Mouse (Mus musculus): ENCODE measurements around the gene Farp1. TPM values are rescaled to one million over a fixed set of nuclear protein-coding genes. Genes with fewer than 3 reads are reported as not detected.
"Not testable (repeated sequence)": the region's sequence is repeated elsewhere in the genome, so short reads cannot be mapped to it uniquely, and the experiment has no call there.

The Farp1 gene
- total RNA-seq, 1 experiment from 2014 or later, result 0.58 TPM

GRCm38 (mm10) chr14:121126291-121126690, 91.3 kb downstream of the Farp1 start:
- ATAC-seq (ENCODE audit: extremely low read depth, insufficient number of reproducible peaks, low FRiP score, poor library complexity, severe bottlenecking), result no peak

GRCm38 (mm10) chr14:121128858-121129800, 94.1 kb downstream of the Farp1 start:
- no peak for ATAC-seq (ENCODE audit: extremely low read depth, insufficient number of reproducible peaks, low FRiP score, poor library complexity, severe bottlenecking)

GRCm38 (mm10) chr14:121130351-121130750, 95.4 kb downstream of the Farp1 start:
- ATAC-seq (ENCODE audit: extremely low read depth, insufficient number of reproducible peaks, low FRiP score, poor library complexity, severe bottlenecking), result not testable (repeated sequence)

GRCm38 (mm10) chr14:121134414-121134813, 99.4 kb downstream of the Farp1 start:
- no peak for ATAC-seq (ENCODE audit: extremely low read depth, insufficient number of reproducible peaks, low FRiP score, poor library complexity, severe bottlenecking)

DNA sequence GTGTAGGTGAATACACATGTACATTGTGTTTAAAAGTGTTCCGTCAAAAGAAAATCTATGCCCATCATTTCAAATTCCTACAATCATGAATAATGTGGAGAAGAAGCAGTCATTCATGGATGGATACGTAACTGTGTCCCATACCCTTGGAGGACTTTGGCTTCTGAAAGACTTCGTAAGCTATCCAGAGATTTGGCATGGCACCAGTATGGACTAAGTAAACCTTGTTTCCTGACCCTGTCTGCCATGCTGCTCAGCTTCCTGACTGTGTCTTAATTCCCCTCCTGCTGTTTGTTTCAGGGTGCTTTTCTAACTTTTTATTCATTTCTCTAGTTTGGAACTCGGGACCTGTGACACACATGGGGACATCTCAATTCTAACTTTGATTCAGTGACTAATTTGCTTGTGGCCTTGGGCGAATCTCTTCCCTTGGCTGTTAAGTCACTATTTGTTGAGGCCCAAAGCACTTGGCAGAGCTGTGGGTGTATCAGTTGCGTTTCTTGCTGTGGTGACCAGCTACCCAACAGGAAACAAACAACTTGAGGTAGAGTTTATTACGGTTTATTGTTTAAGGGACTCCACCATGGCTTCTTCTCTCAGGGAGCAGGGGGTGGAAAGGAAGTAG, 108.9 kb downstream of the Farp1 start:
- ATAC-seq (ENCODE audit: extremely low read depth, insufficient number of reproducible peaks, low FRiP score, poor library complexity, severe bottlenecking), result no peak

DNA sequence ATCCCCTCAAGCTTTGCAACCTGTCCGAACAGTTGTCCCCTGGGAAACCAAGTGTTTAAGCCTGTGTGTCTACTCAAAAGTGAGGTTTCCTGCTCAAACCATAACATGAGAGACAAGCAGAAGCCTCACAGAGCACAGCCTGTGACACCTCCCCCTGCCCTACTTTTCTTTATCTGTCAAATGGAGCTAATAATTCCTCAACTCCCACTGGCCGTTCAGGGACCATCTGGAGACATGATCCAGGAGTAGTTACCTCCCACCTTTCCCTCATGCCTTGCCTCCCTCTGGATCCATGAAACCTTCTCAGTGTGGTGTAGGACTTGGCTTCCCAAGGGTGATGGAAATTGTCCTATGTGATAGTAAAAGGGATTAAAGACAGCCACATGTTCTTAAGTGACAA, 109.5 kb downstream of the Farp1 start:
- ATAC-seq (ENCODE audit: extremely low read depth, insufficient number of reproducible peaks, low FRiP score, poor library complexity, severe bottlenecking), result no peak

DNA sequence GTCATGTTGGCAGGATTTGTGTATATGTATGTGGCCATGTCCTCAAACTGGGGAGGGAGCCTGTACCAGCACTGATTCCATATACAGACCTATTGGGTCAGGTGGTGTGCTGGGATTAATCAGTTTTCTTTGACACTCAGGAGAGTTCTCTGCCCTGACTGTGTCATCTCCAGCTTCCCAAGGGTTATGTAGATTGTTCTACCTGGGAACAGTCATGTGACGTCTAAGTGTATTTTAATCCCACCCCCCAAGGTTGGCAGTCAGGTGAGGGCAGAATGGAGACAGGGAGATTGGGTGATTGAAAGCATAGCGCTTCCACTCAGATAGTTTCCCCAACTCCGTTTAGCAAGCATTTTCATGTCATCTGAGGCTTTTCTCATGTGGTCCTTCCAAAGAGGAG, 110.3 kb downstream of the Farp1 start:
- ATAC-seq (ENCODE audit: extremely low read depth, insufficient number of reproducible peaks, low FRiP score, poor library complexity, severe bottlenecking), result no peak

DNA sequence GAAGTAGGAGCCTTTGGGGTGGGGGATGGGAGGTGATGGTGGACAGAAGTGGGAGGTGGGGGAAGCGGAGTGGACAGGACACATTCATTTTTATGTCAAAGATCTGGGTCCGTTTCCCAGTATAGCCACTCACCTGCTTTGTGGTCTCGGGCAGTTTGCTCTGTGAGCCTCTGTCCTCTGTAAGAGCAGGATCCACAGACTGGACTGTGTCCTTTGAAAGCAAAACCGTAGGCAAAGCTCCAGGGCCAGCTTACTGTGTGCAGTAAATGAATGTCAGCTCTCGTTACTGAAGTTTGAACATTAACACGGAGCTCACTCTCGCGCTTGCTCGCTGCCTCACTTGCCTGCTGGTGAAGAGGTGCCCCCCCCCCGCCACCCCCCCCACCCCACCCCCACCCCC, 110.7 kb downstream of the Farp1 start:
- ATAC-seq (ENCODE audit: extremely low read depth, insufficient number of reproducible peaks, low FRiP score, poor library complexity, severe bottlenecking), result no peak

DNA sequence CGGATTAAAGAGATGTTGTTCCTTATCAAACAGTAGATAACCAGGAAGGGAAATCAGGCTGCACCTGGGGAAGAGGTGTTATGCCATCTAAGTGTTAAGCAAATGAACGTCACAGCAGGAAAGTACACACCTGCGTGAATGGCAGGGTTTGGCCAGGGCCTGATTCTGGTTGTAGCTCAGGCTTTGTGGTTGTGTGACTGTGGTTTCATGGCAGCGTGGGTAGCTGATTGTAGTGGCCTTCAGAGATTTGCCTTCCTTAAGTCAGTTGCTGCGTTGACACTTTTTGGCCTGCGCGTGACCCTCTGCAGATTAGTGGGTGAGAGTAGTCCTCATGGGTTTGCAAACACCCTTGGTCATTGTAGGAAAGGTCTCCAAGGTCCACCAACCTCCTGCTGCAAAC, 111.2 kb downstream of the Farp1 start:
- 0 out of 2 replicates have a peak, but pooled peaks have one; percentile 21 for ATAC-seq (ENCODE audit: extremely low read depth, insufficient number of reproducible peaks, low FRiP score, poor library complexity, severe bottlenecking)

DNA sequence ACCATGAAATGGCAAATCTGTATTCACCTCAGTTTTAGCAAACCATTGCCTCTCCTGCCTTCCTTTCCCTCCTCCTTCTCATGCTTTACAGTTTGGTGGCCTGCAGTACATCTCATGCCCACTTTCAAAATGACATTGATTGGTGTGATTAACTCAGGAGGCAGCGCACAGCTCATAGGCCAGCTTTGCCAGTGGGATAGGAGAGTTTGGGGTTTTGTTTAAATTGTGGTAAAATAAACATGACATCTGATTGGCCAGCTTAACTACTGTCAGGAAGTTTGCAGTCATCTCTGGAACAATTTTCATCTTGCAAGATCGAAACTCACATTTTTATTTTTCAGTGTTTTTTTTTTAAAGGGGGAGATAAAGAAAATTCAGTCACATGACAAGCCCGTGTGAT, 112.0 kb downstream of the Farp1 start:
- ATAC-seq (ENCODE audit: extremely low read depth, insufficient number of reproducible peaks, low FRiP score, poor library complexity, severe bottlenecking), result no peak

DNA sequence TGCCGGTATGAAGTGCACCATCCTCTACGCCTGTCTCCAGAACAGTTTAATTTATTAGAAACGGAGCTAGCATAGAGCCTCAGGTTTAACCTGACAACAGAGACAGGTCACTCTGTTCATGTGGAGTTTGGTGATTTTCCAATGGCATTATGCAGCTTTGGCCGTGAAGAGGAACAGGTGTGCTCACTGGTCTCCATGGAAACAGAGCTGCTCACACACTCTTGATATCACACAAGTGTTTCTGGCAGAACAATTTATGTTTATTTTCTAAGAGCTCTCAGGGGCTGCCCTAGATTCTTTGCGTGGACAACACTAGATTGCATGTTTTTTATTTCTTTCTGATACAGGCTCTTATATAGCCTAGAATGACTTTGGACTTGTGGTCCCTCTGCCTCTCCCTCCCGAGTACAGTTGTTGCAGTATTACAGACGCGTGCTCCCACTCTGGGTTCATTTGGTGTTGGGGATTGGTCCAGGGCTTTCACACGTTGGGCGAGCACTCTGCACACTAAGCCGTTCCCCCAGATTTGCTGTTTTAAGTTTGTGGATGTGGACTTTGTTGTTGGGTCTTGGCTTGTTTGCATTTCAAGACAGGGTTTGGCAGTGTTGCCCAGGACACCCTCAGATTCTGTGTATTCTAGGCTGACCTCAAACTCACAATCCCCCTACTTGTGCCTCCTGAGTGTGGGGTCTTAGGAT, 113.2 kb downstream of the Farp1 start:
- no peak for ATAC-seq (ENCODE audit: extremely low read depth, insufficient number of reproducible peaks, low FRiP score, poor library complexity, severe bottlenecking)

DNA sequence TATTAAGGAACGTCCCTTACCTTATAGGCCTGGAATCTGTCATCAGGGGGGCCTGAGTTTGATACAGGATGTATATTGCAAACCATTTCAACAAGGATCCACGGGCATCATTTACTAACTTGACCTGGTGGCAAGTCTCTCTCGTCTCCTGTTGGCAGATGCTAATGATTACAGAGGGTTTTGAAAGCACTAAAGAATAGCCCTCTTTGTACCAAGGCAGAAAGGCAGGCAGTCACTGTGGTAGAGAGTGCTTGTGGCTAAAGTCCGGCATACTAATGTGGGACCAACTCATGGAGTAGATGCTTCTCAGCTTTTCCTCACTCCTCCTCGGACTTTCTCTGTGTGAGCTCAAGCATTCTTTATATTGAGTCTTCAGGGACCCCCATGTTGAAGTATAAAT, 115.0 kb downstream of the Farp1 start:
- no peak for ATAC-seq (ENCODE audit: extremely low read depth, insufficient number of reproducible peaks, low FRiP score, poor library complexity, severe bottlenecking)

GRCm38 (mm10) chr14:121151837-121152236, 116.8 kb downstream of the Farp1 start:
- no peak for ATAC-seq (ENCODE audit: extremely low read depth, insufficient number of reproducible peaks, low FRiP score, poor library complexity, severe bottlenecking)

- no peak for ATAC-seq (ENCODE audit: extremely low read depth, insufficient number of reproducible peaks, low FRiP score, poor library complexity, severe bottlenecking)
Observed at GRCm38 (mm10) chr14:121152771-121153170, 117.8 kb downstream of the Farp1 start.

GRCm38 (mm10) chr14:121153260-121153659, 118.3 kb downstream of the Farp1 start:
- ATAC-seq (ENCODE audit: extremely low read depth, insufficient number of reproducible peaks, low FRiP score, poor library complexity, severe bottlenecking), result no peak

- no peak for ATAC-seq (ENCODE audit: extremely low read depth, insufficient number of reproducible peaks, low FRiP score, poor library complexity, severe bottlenecking)
Observed at GRCm38 (mm10) chr14:121155173-121155572, 120.2 kb downstream of the Farp1 start.

DNA sequence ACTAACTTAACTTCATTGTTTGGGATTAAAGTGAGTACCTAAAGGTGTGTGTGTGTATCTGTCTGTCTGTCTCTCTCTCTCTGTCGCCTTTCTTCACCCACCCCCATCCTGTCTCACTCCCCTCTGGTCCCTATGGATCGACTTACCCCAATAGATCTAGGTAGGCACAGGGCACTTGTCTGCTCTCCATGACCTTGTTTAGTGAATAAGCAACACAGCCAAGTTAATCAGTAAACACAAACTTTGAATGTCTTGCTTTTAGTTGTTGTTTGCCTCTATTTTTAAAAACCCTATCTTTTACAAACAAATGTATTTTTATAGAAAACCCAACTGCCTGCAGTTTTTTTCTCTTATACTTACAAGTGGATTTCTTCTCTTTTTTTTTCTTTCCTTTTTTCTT, 123.6 kb downstream of the Farp1 start:
- ATAC-seq (ENCODE audit: extremely low read depth, insufficient number of reproducible peaks, low FRiP score, poor library complexity, severe bottlenecking), result no peak

GRCm38 (mm10) chr14:121162822-121163221, 127.8 kb downstream of the Farp1 start:
- ATAC-seq (ENCODE audit: extremely low read depth, insufficient number of reproducible peaks, low FRiP score, poor library complexity, severe bottlenecking), result no peak

- no peak for ATAC-seq (ENCODE audit: extremely low read depth, insufficient number of reproducible peaks, low FRiP score, poor library complexity, severe bottlenecking)
Observed at GRCm38 (mm10) chr14:121164866-121165265, 129.9 kb downstream of the Farp1 start.

Data from neutrophil, adult 5-6 weeks (primary cell).